Mouse (Mus musculus) Muller cell, postnatal 12 days (primary cell): ENCODE results near the gene Gm29094.
"Not testable (repeated sequence)": the region's sequence is repeated elsewhere in the genome, so short reads cannot be mapped to it uniquely, and the experiment has no call there.

Experiments used
- DNase-seq: peaks from one replicate; pipeline ENCODE4 v3.0.0-alpha.2; 2015; ENCODE audit errors: inconsistent ontology term

Gm29094 gene

DNA sequence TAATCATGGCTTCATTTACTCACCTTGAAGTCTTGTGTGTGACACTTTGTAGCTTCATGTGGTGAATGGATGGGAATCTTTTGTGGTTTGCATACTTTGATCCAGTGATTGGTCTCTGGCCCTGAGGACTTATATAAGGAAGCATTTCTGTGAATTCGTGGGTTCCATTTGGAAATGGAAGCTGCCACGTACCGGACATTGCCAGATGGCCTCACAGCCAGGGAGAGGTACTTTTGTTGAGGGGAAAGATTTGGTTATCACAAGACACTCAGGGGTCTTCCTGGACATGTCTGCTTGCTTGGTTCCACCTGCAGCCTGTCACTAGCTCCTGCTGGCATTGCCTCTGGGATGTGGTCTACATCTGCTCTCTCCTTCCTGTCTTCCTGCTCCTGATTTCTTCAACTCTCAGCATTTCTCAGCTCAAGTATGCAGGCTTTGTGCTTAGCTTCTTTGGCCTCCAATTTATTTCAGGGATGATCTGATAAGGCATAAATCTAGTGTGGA, 41.4 kb downstream of the Gm29094 start:
- DNase-seq, result not testable (repeated sequence)

DNA sequence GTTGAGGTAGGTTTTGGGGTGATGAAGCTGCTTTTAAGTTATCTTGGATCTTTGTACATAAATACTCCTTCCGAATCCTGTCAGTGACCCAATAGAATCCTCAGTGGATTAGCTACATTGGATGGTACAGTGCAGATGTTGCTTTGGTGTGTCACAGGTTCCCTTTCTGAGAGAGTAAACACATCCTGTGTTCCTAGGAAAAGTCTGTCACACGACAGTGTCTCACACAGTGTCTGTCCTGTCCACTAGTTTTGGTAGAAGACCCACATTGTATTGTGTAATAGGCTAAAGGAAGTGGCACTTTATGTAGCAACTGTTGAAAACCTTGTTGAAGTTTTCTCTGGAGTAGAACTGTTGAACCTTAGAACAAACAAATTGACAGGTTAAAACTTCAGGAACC, 54.2 kb downstream of the Gm29094 start:
- no peak for DNase-seq

DNA sequence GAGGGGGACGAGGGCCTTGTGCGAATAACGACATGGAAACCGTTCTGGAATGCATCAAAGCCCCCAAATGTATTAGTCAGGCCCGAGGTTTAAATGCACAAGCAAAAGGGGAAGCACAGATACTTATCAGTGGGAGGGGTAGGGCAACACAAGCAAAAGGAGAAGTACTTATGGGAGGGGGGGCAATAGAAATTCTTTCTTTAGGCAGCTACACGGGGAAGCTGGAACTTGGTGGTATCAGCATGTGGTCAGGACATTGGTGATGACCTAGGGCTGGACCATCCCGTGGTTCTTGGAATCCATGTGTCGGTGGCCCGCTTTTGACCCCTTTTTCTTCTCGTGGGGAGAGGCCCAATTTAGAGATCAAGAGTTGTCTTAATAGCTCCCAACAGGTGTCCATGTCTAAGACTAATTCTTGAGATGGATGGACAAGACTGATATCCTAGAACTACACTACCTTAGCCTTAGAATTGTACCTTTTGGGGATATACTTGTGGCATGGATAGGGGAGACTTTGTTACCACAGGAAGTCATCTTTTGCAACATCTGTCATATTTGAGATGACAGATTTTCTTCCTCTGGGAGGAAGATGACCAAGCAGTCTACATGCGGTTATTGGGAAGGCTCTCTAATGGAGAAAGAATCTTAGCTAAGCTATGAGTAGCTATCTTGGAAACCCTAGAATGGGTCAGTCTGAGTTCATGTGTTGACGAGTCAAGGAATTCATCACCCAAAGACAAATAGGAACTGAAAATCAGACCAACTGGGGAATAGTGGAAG, 57.6 kb downstream of the Gm29094 start:
- no peak for DNase-seq

DNA sequence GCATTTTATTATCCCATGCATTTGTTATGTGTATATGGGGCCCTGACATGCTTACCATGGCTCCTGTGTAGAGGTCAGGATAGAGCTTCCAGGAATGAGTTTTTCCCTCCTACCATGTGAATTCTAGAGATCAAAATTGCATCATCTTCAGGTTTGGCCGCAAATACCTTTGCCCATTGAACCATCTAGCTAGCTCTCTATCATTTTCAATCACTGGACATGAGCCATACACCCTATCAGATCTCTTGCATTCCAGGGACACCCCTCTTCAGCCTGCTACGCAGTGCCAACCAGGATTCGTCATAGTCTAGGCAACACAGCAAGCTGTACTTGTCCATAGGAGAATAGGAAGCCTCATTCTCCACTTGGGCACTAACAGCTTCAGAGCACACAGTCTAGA, 64.8 kb downstream of the Gm29094 start:
- DNase-seq, result no peak

- DNase-seq, result no peak
These were observed 65.4 kb downstream of the Gm29094 start for GRCm38 (mm10) chr9:89264571-89264970.
